Mouse (Mus musculus): ENCODE results near the gene Nedd9. TPM values are rescaled to one million over a fixed set of nuclear protein-coding genes. Genes with fewer than 3 reads are reported as not detected.
"Not testable (repeated sequence)": the region's sequence is repeated elsewhere in the genome, so short reads cannot be mapped to it uniquely, and the experiment has no call there.

Nedd9 gene
- polyA plus RNA-seq, 1 experiment from 2014 or later: 15.9 TPM

DNA sequence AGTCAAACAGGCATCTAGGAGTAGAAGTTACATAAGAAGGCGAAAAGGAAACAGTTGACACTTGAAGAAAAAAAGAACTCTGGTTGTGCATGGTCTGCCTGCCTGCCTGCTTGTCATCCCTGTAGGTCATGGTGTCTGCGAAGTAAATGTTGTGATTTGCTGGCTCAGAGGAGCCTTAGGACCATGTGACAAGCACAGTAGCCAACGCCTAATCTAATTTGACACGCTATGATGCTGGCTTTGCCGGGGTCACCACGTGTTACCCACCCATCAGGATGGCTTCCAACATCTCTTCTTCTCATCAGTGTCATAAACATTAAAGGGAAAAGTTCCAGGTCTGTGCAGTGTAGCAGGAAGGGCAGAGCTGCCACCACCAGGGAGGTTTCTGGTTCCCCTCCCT is 111.5 kb downstream of the Nedd9 start:
- no peaks in the 10 kb centered on the region for H3K9me3 ChIP-seq
- no peak overlapping the region for H3K27ac ChIP-seq
- H3K27me3 ChIP-seq: no peaks in the 10 kb centered on the region
- peaks cover 6% of the 10 kb centered on the region; the same call in 1 of the 2 replicates for H3K4me1 ChIP-seq (replicated peaks)
- no peaks in the 10 kb centered on the region for H3K36me3 ChIP-seq
- H3K9ac ChIP-seq (replicated peaks): no peak overlapping the region
- H3K4me2 ChIP-seq (replicated peaks): no peak overlapping the region
- ATAC-seq: peak; percentile 43
- H3K4me3 ChIP-seq (replicated peaks): no peak overlapping the region
- WGBS: 52% methylated on average over 6 of the region's 6 CpGs

GRCm38 (mm10) chr13:41374886-41375285 is 112.3 kb downstream of the Nedd9 start:
- no peak overlapping the region for H3K4me3 ChIP-seq (replicated peaks)
- WGBS: 90% methylated on average over 1 of the region's 1 CpGs
- no peak overlapping the region for H3K27ac ChIP-seq
- ATAC-seq: no peak
- peaks cover 6% of the 10 kb centered on the region; the same call in 1 of the 2 replicates for H3K4me1 ChIP-seq (replicated peaks)
- H3K9me3 ChIP-seq: no peaks in the 10 kb centered on the region
- no peak overlapping the region for H3K4me2 ChIP-seq (replicated peaks)
- no peaks in the 10 kb centered on the region for H3K27me3 ChIP-seq
- H3K9ac ChIP-seq (replicated peaks): no peak overlapping the region
- H3K36me3 ChIP-seq: no peaks in the 10 kb centered on the region

- ATAC-seq: no peak
- Histone ChIP-seq H3K4me2 (replicated peaks) (no peak overlapping the region), H3K9ac (replicated peaks) (no peak overlapping the region), H3K27ac (no peak overlapping the region), H3K4me1 (replicated peaks) (peaks cover 6% of the 10 kb centered on the region; the same call in 1 of the 2 replicates), H3K9me3 (no peaks in the 10 kb centered on the region), H3K4me3 (replicated peaks) (no peak overlapping the region), H3K27me3 (no peaks in the 10 kb centered on the region), H3K36me3 (no peaks in the 10 kb centered on the region)
- WGBS: 82% methylated on average over 8 of the region's 8 CpGs
Measured at GRCm38 (mm10) chr13:41372555-41373460, 114.4 kb downstream of the Nedd9 start.

- H3K4me3 ChIP-seq (replicated peaks): no peak overlapping the region
- H3K27ac ChIP-seq: no peak overlapping the region
- H3K36me3 ChIP-seq: no peaks in the 10 kb centered on the region
- WGBS: 91% methylated on average over 3 of the region's 3 CpGs
- no peak overlapping the region for H3K4me2 ChIP-seq (replicated peaks)
- no peaks in the 10 kb centered on the region for H3K9me3 ChIP-seq
- H3K4me1 ChIP-seq (replicated peaks): peaks cover 6% of the 10 kb centered on the region; the same call in 1 of the 2 replicates
- H3K9ac ChIP-seq (replicated peaks): no peak overlapping the region
- ATAC-seq: no peak
- H3K27me3 ChIP-seq: no peaks in the 10 kb centered on the region
Measured at GRCm38 (mm10) chr13:41371547-41371946, 115.6 kb downstream of the Nedd9 start.

- no peak overlapping the region for H3K9ac ChIP-seq (replicated peaks)
- H3K36me3 ChIP-seq: no peaks in the 10 kb centered on the region
- H3K27me3 ChIP-seq: no peaks in the 10 kb centered on the region
- no peaks in the 10 kb centered on the region for H3K9me3 ChIP-seq
- ATAC-seq: no peak
- no peak overlapping the region for H3K4me3 ChIP-seq (replicated peaks)
- no peak overlapping the region for H3K27ac ChIP-seq
- no peaks in the 10 kb centered on the region for H3K4me1 ChIP-seq (replicated peaks)
- H3K4me2 ChIP-seq (replicated peaks): no peak overlapping the region
- WGBS: 85% methylated on average over 5 of the region's 5 CpGs
Measured at GRCm38 (mm10) chr13:41368612-41369011, 118.5 kb downstream of the Nedd9 start.

- no peak overlapping the region for H3K4me3 ChIP-seq (replicated peaks)
- H3K27ac ChIP-seq: no peak overlapping the region
- 80% methylated on average over 4 of the region's 4 CpGs for WGBS
- no peaks in the 10 kb centered on the region for H3K9me3 ChIP-seq
- ATAC-seq: no peak
- H3K4me2 ChIP-seq (replicated peaks): no peak overlapping the region
- no peaks in the 10 kb centered on the region; the same call in 1 of the 2 replicates for H3K27me3 ChIP-seq
- H3K36me3 ChIP-seq: no peaks in the 10 kb centered on the region
- no peaks in the 10 kb centered on the region for H3K4me1 ChIP-seq (replicated peaks)
- H3K9ac ChIP-seq (replicated peaks): no peak overlapping the region
Measured at GRCm38 (mm10) chr13:41367176-41367611, 120.0 kb downstream of the Nedd9 start.

DNA sequence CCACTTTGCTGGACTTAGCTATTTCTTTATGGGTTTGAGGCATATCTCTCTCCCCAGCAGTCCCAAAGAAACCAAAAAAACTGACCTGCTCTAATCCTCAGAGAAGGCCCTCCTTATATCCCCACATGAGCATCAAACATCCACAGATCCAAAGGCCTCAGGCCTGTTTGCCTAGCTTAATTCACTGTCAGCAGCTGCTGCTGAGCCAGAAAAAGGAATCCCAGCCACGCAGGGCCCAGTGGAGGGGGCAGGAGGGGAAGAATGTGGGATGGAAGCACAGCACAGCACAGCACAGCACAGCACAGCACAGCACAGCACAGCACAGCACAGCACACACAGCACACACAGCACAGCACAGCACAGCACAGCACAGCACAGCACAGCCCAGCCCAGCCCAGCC is 120.6 kb downstream of the Nedd9 start:
- not testable (repeated sequence) for H3K4me1 ChIP-seq (replicated peaks); ATAC-seq
- WGBS: 50% methylated on average over 1 of the region's 1 CpGs

GRCm38 (mm10) chr13:41364273-41364672 is 122.9 kb downstream of the Nedd9 start:
- 90% methylated on average over 9 of the region's 9 CpGs for WGBS
- Histone ChIP-seq H3K4me2 (replicated peaks) (no peak overlapping the region), H3K9ac (replicated peaks) (no peak overlapping the region), H3K27ac (no peak overlapping the region), H3K9me3 (no peaks in the 10 kb centered on the region), H3K27me3 (no peaks in the 10 kb centered on the region; the same call in 1 of the 2 replicates), H3K36me3 (no peaks in the 10 kb centered on the region), H3K4me1 (replicated peaks) (peaks cover 25% of the 10 kb centered on the region), H3K4me3 (replicated peaks) (no peak overlapping the region)
- no peak for ATAC-seq

More for the DNA sequence above, 120.6 kb downstream of the Nedd9 start:
- H3K27ac ChIP-seq; H3K27me3 ChIP-seq; H3K4me3 ChIP-seq (replicated peaks); H3K9me3 ChIP-seq; H3K4me2 ChIP-seq (replicated peaks); H3K9ac ChIP-seq (replicated peaks); H3K36me3 ChIP-seq: not testable (repeated sequence)

DNA sequence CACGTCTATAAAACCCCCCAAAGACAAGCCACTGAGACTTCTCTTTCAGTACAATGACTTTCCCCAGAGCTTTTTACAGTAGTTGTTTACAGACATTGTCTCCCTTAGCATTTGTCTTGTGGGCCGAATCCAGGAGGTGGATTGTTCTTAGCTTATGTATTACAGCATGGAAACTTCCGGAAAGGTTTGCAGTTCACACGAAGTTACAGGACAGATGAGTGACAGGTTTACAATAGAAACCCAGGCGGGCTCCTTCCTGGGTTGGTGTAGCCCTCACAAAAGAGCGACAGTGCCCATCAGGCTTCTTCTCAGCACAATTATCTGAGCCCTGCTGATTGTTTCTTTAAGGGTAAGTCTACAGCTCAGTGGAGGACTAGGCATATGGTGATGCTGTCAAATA is 124.3 kb downstream of the Nedd9 start:
- H3K27me3 ChIP-seq: no peaks in the 10 kb centered on the region; the same call in 1 of the 2 replicates
- no peak overlapping the region for H3K9ac ChIP-seq (replicated peaks)
- 71% methylated on average over 6 of the region's 6 CpGs for WGBS
- H3K4me3 ChIP-seq (replicated peaks): no peak overlapping the region
- H3K36me3 ChIP-seq: no peaks in the 10 kb centered on the region
- no peak overlapping the region for H3K4me2 ChIP-seq (replicated peaks)
- no peak overlapping the region for H3K27ac ChIP-seq
- no peak for ATAC-seq
- H3K4me1 ChIP-seq (replicated peaks): peaks cover 31% of the 10 kb centered on the region
- no peaks in the 10 kb centered on the region for H3K9me3 ChIP-seq

- ATAC-seq: no peak
- peak overlapping the region; percentile 71 for H3K4me2 ChIP-seq (replicated peaks)
- no peaks in the 10 kb centered on the region for H3K9me3 ChIP-seq
- WGBS: 12% methylated on average over 8 of the region's 8 CpGs
- H3K36me3 ChIP-seq: no peaks in the 10 kb centered on the region
- H3K9ac ChIP-seq (replicated peaks): no peak overlapping the region
- peaks cover 52% of the 10 kb centered on the region for H3K4me1 ChIP-seq (replicated peaks)
- H3K27ac ChIP-seq: no peak overlapping the region
- no peak overlapping the region for H3K4me3 ChIP-seq (replicated peaks)
- H3K27me3 ChIP-seq: no peaks in the 10 kb centered on the region; the same call in 1 of the 2 replicates
Measured at GRCm38 (mm10) chr13:41360272-41360815, 126.8 kb downstream of the Nedd9 start.

DNA sequence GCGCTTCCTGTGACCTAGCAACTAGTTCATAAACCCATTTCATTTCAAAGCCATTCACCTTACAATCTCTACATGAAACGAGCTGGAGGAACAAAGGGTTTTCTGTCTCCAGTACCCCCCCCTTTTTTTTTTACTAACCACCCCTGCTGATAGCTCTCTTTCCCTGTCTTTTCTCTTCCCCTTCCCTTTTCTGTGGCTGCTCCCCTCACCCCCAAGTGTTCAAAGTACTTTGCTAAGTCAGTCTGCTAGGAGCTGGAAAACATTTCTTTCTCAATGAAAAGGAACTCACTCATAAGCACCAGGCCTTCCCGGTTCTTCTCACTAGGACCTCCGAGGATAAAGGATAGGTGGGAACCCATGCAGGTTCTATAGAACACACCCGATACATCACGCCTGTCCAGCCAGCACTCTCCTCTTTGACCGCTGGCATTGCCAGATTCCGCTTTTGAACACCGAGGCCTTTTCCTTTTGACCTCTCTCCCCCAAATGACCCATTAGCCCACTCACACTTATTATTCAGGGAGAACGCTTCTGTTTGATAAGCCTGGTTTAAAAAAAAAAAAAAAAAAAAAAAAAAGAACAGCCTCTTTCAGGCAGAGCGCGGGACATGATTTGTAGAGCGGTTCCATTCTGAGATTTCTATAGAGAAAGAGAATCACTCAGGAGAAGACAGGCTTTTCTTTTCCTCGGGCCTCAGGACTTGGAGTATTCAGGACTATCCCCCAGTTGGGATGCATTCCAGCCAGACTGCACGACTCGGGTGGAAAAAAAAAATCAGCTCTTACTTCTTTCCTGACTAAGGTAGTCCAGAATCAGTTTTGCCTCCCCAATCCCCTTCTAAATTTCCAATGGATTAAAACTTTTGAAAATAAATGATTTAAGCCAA is 127.6 kb downstream of the Nedd9 start:
- no peaks in the 10 kb centered on the region for H3K36me3 ChIP-seq
- no peak overlapping the region for H3K9ac ChIP-seq (replicated peaks)
- peak overlapping the region; percentile 71 for H3K4me2 ChIP-seq (replicated peaks)
- WGBS: 1% methylated on average over 16 of the region's 16 CpGs
- H3K4me3 ChIP-seq (replicated peaks): peak overlapping the region; percentile 66
- H3K27ac ChIP-seq: peak overlapping the region; percentile 92
- no peaks in the 10 kb centered on the region; the same call in 1 of the 2 replicates for H3K27me3 ChIP-seq
- peaks cover 58% of the 10 kb centered on the region for H3K4me1 ChIP-seq (replicated peaks)
- ATAC-seq: no peak; the same call in 1 of the 2 replicates
- H3K9me3 ChIP-seq: no peaks in the 10 kb centered on the region
